In genomic region chr2:35816056-35816661, GRCm38 (mm10) we compare ENCODE assay signal across 12 mouse cellular contexts.
A peak's percentile ranks its signal among the peaks of the same experiment; 100 is the strongest.
DNase-seq lines count a peak whose midpoint lies in the region; TF ChIP-seq lines count a peak whose summit lies in the region.
"Had no signal": no experiment of that assay in that cellular context is flagged by ENCODE, and none has a peak within 500 bp of the region (broad histone marks: within the 10 kb centered on the region; RNA-seq: fewer than 3 reads in every experiment).

No protein-coding gene starts in this region.

- no peak overlapping the region for H3K9ac ChIP-seq in liver, adult 2 months (ENCODE audit: low read depth, low read length)
- H3K9ac ChIP-seq: heart, embryonic 13.5 days; midbrain, embryonic 12.5 days had no signal

- no peaks in the 10 kb centered on the region for H3K4me1 ChIP-seq in liver, adult 2 months (ENCODE audit: control insufficient read depth, insufficient read depth, low read length)

- WGBS in liver, adult 2 months, result 71% methylated on average over 5 of the region's 5 CpGs

- H3K36me3 ChIP-seq in liver, adult 2 months (ENCODE audit: control insufficient read depth, insufficient read depth, low read length), result no peaks in the 10 kb centered on the region
- H3K36me3 ChIP-seq: heart, embryonic 13.5 days; midbrain, embryonic 12.5 days had no signal

- DNase-seq in gastrocnemius, adult 18-20 months (ENCODE audit: low spot score), result peak; percentile 38
- DNase-seq in gastrocnemius, postnatal 25 days, result no peak
- DNase-seq in liver, adult 2 months (ENCODE audit: extremely low read depth, low read depth, low spot score), result peak; percentile 4
- DNase-seq in liver, result no peak
- DNase-seq in heart, adult 8-10 months (ENCODE audit: low spot score), result peak; percentile 70
- peak; percentile 28 for DNase-seq in telencephalon, adult 2 months (ENCODE audit: low read depth, low spot score)
- DNase-seq in urinary bladder, adult 18-20 months (ENCODE audit: low spot score in 2 of 2), result no peak
- DNase-seq: lung, adult 2 months; thymus, adult 2 months had no signal

- no peaks in the 10 kb centered on the region for H3K27me3 ChIP-seq in liver, adult 2 months (ENCODE audit: control insufficient read depth, insufficient read depth, low read length)
- H3K27me3 ChIP-seq: heart, embryonic 13.5 days; midbrain, embryonic 12.5 days; Patski had no signal

- TF ChIP-seq POLR2A in liver, adult 2 months (IDR thresholded peaks at IDR 0.05; ENCODE audit: extremely low read depth, insufficient read depth, low read length), result no peak

- no peak overlapping the region for H3K27ac ChIP-seq in liver, adult 2 months (replicated peaks; ENCODE audit: insufficient read depth, low read depth, low read length)
- H3K27ac ChIP-seq: heart, embryonic 13.5 days; midbrain, embryonic 12.5 days had no signal

- H3K4me3 ChIP-seq in liver, adult 2 months (ENCODE audit: insufficient read depth, low read depth, low read length), result no peak overlapping the region
- H3K4me3 ChIP-seq: heart, embryonic 13.5 days; midbrain, embryonic 12.5 days had no signal

- no peak for TF ChIP-seq CTCF in liver, adult 2 months (IDR thresholded peaks at IDR 0.05; ENCODE audit: low read depth, low read length)

- H3K79me2 ChIP-seq in liver, adult 2 months (ENCODE audit: control insufficient read depth, insufficient read depth, low read length), result no peaks in the 10 kb centered on the region

Comparison
In these comparisons a context has a peak if more than half of its experiments do, and no peak if none do; other contexts are left out.
1. DNase-seq: peak in gastrocnemius, adult 18-20 months (single experiment), liver, adult 2 months (single experiment), heart, adult 8-10 months (single experiment) and telencephalon, adult 2 months (single experiment); none in gastrocnemius, postnatal 25 days (single experiment), liver (single experiment) and urinary bladder, adult 18-20 months (0 of 2).